Mouse (Mus musculus): ENCODE results near the gene Ahcyl2.

The Ahcyl2 gene

GRCm38 (mm10) chr6:29853213-29853899 is 85.5 kb downstream of the Ahcyl2 start:
- peak; percentile 65 for DNase-seq (ENCODE audit: low read depth)

GRCm38 (mm10) chr6:29853900-29854390 is 86.1 kb downstream of the Ahcyl2 start:
- no peak for DNase-seq (ENCODE audit: low read depth)

GRCm38 (mm10) chr6:29858619-29859018 is 90.8 kb downstream of the Ahcyl2 start:
- peak; percentile 74 for DNase-seq (ENCODE audit: low read depth)

GRCm38 (mm10) chr6:29859344-29859743 is 91.5 kb downstream of the Ahcyl2 start:
- no peak for DNase-seq (ENCODE audit: low read depth)

- DNase-seq (ENCODE audit: low read depth), result peak; percentile 67
Measured at GRCm38 (mm10) chr6:29860238-29860637, 92.4 kb downstream of the Ahcyl2 start.

GRCm38 (mm10) chr6:29864926-29865325 is 97.1 kb downstream of the Ahcyl2 start:
- no peak for DNase-seq (ENCODE audit: low read depth)

GRCm38 (mm10) chr6:29866935-29867724 is 99.3 kb downstream of the Ahcyl2 start:
- DNase-seq (ENCODE audit: low read depth), result no peak

- DNase-seq (ENCODE audit: low read depth), result no peak
Measured at GRCm38 (mm10) chr6:29868341-29868895, 100.6 kb downstream of the Ahcyl2 start.

- no peak for DNase-seq (ENCODE audit: low read depth)
Measured at GRCm38 (mm10) chr6:29873654-29874053, 105.8 kb downstream of the Ahcyl2 start.

- DNase-seq (ENCODE audit: low read depth), result no peak
Measured at GRCm38 (mm10) chr6:29875576-29875975, 107.8 kb downstream of the Ahcyl2 start.

GRCm38 (mm10) chr6:29876782-29877181 is 109.0 kb downstream of the Ahcyl2 start:
- DNase-seq (ENCODE audit: low read depth), result no peak

GRCm38 (mm10) chr6:29879579-29879978 is 111.8 kb downstream of the Ahcyl2 start:
- DNase-seq (ENCODE audit: low read depth), result no peak

GRCm38 (mm10) chr6:29880796-29881195 is 113.0 kb downstream of the Ahcyl2 start:
- DNase-seq (ENCODE audit: low read depth), result no peak

- no peak for DNase-seq (ENCODE audit: low read depth)
Measured at GRCm38 (mm10) chr6:29881936-29882335, 114.1 kb downstream of the Ahcyl2 start.

- DNase-seq (ENCODE audit: low read depth), result no peak
Measured at GRCm38 (mm10) chr6:29882870-29883269, 115.1 kb downstream of the Ahcyl2 start.

- no peak for DNase-seq (ENCODE audit: low read depth)
Measured at GRCm38 (mm10) chr6:29891151-29891550, 123.3 kb downstream of the Ahcyl2 start.

GRCm38 (mm10) chr6:29896976-29897375 is 129.2 kb downstream of the Ahcyl2 start:
- no peak for DNase-seq (ENCODE audit: low read depth)

GRCm38 (mm10) chr6:29901450-29901849 is 133.6 kb downstream of the Ahcyl2 start:
- no peak for DNase-seq (ENCODE audit: low read depth)

- no peak for DNase-seq (ENCODE audit: low read depth)
Measured at GRCm38 (mm10) chr6:29902256-29902655, 134.4 kb downstream of the Ahcyl2 start.

- DNase-seq (ENCODE audit: low read depth), result no peak
Measured at GRCm38 (mm10) chr6:29903343-29903914, 135.6 kb downstream of the Ahcyl2 start.

- no peak for DNase-seq (ENCODE audit: low read depth)
Measured at GRCm38 (mm10) chr6:29904281-29904680, 136.5 kb downstream of the Ahcyl2 start.

GRCm38 (mm10) chr6:29910631-29911030 is 142.8 kb downstream of the Ahcyl2 start:
- no peak for DNase-seq (ENCODE audit: low read depth)

- no peak for DNase-seq (ENCODE audit: low read depth)
Measured at GRCm38 (mm10) chr6:29913673-29914072, 145.9 kb downstream of the Ahcyl2 start.

Data from c-Kit-positive CD71-positive TER-119-negative erythroid progenitor cells, embryonic 14.5 days (primary cell).